Mouse (Mus musculus): ENCODE data around the gene Kcnd3.

Kcnd3 gene

DNA sequence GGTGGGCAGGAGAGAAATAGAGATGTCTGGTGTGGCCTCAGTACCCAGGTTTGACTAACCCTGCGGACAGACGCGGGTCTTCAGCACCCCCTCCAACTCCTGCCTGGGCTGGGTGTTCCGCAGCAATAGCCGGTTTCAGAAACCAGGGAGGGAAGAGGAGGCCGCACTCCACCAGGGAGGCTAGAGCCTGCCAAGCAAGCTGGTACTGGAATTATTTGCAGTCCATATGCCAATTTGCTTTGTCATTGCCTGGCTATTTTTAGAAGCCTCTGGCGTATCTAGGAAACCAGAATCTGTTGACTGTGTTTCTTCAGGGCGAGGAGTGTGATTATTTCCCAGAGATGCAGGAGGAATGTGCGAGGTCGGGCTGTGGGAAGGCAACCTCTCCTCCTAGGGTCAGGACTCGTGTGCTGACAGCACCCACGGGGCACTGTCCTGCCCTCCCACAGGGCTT is 69.1 kb downstream of the Kcnd3 start:
- DNase-seq (ENCODE audit: low read depth, low spot score): no peak

DNA sequence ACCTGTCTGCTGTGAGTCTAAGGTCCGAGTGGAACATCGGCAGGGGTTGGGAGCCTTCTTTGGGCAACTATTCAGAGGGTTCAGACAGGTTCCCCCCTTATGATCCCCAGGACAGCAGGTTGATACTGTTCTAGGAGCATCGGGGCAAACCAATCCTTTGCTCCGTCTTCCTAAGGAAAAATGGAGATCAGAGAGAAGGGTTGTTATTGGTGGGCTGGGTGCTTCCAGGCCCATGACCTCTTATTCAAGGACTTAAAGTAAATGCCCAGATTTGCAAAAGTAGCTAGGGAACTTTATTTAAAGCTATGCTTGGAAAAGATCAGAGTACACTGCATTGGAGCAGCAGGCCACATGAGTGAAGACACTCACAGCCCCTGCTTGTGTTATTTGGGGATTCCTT is 69.5 kb downstream of the Kcnd3 start:
- DNase-seq (ENCODE audit: low read depth, low spot score): no peak

DNA sequence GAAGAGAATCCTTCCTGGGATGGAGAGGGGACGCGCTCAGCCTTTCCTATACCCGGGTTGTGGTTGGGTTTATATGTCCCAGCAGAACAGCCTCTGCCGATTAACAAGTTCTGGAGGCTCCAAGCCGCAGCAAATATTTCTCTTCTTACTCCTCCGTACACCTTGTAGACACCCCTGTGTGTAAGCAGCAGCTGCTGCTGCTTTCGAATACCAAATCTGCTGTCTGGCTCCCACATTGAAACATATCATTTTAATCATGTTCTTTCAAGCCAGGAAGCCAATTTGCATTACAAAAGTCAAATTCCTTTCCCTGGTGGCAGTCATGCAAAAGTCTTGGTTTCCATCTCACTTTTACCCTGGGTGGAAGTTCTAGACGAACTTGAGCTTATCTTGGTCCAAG is 76.7 kb downstream of the Kcnd3 start:
- no peak for DNase-seq (ENCODE audit: low read depth, low spot score)

DNA sequence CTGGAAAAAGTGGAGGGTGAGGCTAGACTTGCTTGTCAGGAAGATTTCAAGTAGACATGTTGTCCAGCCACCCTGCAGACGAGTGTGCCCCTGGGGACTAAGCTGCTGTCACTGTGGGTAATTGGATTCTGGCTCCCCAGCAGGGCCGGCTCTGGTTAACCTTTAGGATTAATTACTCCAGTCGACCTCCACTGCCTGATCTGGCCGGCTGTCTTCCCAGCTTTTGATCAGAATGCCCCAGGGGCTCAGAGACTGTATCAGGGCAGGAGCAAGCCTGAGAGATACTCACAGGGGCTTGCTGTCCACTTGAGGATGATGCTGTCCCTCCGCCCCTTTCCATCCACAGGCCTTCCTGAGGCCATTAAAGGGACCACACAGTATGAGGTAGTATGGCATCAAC is 77.6 kb downstream of the Kcnd3 start:
- no peak for DNase-seq (ENCODE audit: low read depth, low spot score)

DNA sequence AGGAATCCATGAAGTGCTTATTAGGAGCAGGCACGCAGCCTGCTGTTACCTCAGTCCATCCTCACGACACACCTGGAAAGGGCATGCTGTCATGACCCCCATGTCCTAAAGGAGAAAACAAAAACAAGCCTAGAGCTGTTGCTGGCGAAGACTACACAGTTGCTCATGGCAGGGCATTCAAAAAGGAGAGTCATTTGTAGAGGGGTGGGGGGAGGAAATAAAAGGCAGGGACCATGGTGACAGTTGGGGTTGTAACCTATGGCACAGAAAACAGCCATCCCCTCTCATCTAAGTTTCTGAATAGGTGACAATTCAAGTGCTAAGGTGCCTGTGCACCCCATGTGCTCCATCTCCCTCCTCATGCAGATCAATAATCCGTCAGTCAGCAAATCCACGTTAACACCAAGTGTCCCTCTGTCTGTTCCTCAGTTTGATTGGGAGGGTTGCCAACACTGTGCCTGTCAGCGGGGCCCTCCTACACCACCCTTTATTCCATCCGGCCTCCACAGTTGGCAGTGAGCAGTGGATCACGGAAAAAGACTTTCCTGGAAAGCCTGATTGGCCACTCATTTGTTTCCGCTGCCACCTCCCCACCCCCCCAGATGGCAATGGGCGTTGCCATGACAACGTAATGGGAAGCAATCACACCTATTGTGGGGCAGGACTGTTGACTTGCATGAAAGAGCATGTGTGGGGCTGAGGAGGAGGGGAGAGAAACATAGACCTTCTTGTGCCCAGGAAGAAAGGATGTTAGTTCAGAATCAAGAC is 78.4 kb downstream of the Kcnd3 start:
- no peak for DNase-seq (ENCODE audit: low read depth, low spot score)

DNA sequence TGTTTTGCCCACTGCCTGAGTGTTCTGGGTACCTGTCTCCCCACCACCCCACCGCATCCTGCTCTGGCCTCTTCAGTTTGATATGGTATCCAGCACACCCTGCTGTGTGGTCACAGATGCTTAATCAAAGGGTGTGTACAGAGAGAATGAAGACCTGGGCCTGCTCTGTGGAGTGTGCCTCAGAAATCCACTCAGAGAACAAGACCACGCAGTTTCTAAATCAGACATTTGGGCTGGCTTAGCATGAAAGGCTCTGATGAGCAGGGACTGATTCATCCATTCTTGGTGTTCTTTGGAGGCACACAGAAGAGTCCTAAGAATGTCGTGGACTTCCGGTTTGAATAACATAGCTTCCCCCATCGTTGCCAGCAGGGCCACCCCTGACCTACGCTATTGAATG is 86.3 kb downstream of the Kcnd3 start:
- DNase-seq (ENCODE audit: low read depth, low spot score): no peak

DNA sequence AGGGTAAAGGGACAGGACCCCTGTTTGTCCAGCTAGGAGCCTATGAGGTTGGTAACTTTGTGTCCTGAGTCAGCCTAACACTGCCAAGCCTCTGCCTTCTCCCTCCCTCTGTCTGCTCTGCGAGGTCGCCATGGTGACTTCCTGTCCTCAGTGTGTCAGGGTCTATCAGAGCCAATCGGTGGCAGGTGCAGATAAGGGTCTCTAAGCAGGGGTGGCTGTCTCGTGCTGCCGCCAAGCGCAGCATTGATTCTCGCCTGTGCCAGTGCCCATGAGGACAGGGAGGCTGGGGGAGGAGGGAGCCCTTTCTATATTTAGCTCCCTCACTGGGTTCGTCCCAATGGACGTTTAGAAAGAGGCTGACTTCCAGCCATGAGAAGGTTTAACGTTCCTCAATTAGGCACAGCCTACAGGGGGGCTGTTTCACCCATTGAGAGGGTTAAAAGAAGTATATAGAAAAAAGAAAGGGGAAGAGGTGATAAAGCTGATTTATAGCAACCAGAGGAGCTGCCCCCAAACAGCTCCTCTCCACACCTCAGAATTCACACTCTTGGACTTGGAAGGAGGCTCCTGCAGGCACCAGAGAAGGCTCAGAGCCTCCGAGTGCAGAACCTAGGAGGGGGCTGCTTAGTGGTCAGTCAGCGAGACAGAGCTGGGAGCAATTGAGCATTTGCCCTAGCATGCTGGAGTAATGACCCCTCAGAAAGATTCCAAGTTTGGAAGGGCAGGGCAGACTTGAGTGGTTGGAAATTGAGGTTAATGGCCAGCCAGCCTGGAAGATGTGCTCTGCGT is 86.9 kb downstream of the Kcnd3 start:
- no peak for DNase-seq (ENCODE audit: low read depth, low spot score)

DNA sequence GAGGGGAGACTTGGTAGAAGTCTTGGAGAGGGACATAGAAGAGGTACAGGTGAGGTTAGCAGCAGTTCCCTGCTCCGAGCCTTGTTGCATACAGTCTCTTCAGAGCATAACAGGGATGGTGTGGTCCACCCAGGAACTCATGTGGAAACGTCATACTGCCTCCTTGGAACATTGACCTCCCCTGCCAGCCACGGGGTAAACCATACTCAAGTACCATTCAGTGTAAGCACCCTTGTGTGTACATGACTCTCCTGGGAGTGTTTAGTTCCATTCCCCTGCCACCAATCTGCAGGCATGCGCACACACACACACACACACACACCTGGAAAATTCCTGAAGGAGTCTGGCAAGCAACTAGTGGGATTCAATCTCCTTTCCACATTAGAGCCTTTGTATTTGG is 90.6 kb downstream of the Kcnd3 start:
- DNase-seq (ENCODE audit: low read depth, low spot score): no peak

DNA sequence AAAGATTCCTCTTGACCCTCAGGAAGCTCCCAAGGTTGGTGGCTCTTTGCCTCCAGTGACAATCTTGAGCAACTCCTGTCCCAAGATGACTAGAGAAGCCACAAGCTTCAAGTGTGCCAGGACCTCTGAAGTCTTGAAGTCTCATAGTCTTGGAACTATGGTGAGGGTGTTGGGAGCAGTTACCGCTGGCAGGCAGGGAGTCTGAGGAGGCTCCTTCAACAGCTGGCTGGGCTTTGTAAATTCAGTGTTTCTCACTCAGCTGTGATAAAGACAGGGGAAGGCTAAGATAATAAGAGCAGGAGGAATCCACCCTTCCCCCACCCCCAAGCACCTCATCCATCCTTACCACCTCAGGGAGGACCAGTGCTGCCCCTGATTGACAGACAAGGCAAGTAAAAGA is 92.0 kb downstream of the Kcnd3 start:
- no peak for DNase-seq (ENCODE audit: low read depth, low spot score)

DNA sequence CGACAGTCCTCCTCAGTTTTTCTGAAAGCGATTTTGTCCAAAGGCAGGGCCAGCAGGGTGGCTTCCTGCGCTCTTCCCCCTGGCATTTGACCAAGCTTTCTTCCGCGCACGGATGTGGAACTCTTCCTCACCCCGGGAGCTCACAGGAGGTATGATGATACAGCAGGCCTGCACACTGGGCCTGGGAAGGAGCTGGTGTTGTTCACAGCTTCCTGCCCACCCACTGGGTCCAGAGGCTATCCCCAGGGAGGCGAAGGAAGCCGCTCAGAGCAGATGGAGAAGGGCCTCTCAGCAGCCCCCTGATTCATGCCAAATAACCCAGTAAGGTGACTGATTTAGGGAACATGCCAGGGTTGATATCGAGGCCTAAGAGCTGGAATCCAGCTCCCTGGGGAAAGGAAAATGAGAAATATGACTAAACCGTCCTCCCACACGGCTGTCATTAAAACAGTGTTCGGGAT is 94.5 kb downstream of the Kcnd3 start:
- no peak for DNase-seq (ENCODE audit: low read depth, low spot score)

DNA sequence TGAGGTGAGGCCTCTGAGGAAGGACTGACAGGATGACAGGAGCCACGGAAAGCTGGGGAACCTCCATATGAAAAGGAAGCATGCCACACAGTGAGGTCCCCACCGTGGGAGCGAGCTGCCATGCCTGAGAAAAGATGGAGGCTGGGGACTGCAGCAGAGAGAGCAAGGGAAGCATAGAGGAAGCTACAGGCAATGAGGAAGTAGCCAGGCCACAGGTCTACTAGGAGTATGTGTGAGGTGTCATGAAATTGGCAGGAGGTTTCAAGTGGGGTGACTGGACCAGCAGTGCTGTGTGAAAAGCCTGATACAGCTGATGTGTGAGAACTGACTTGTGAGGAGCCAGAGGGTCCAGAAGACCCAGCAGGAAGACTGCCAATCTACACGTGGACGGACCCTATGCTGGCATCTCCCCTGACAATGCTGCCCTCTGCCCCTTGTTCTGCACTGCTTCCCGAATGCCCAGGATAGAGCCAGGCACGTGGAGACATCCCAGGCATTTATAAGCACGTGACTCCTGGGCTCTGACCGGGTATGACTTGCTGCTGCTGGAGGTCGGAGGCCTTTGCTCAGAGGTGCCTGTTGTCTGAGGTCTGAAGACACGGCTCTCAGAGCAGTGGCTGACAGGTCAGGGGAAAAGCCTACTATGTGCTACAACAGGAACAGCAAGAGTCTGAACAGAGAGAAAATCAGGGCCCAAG is 96.1 kb downstream of the Kcnd3 start:
- DNase-seq (ENCODE audit: low read depth, low spot score): no peak

DNA sequence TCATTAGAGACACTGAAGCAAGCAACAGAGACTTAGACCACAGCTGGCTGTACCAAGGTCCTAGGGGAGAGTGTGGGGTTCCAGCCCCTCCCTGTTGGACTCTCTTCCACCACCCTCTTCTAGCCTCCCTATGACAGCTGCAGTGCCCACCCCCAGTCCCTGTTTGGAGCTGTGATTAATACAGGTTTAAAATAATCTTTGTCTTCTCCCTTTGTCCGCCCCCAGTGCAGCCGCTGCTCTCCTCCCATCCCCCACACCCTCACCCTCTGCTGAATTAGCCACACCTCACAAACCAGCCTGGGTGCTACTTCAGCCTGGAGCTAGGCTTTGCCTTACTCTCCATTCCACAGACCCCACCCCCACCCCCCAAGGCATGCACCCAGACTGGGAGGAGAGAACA is 107.3 kb downstream of the Kcnd3 start:
- no peak for DNase-seq (ENCODE audit: low read depth, low spot score)

DNA sequence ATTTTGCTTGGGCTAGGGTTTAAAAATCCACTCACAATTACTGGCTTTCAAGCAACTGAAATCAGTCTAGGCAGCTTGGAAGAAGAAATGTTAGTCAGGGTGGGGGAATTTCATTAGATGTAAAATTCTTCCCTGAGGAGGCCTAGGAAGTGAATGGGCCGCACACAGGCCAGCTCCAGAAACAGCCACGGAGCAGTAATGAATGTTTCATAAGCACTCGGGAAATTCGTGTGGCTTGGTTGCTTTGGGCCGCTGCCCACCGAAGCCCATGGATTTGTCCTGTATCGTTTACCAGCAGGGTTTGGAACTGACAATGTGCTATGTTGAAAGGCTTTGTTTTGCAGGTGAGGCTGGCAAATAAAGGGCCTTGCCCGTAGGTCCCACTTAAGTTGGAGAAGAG is 114.8 kb downstream of the Kcnd3 start:
- no peak for DNase-seq (ENCODE audit: low read depth, low spot score)

DNA sequence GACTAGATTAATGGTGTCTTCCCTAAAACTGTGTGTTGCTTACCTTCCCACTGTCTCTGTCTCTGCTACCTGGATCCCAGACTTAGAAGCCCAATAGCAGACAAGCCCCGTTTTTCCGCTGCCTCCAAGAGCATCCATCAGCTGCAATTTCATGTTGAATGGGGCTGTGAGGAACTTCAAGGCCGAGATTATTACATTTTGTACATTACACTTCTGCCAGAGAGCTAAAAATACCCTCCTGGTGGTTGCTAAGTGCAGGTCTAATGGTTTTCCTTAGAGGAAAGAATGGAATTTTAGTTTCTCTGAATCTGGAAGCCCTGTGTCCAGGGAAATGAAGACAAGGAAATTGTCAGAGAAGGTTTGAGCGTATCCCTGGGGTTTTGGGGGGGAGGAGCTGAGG is 115.3 kb downstream of the Kcnd3 start:
- no peak for DNase-seq (ENCODE audit: low read depth, low spot score)

DNA sequence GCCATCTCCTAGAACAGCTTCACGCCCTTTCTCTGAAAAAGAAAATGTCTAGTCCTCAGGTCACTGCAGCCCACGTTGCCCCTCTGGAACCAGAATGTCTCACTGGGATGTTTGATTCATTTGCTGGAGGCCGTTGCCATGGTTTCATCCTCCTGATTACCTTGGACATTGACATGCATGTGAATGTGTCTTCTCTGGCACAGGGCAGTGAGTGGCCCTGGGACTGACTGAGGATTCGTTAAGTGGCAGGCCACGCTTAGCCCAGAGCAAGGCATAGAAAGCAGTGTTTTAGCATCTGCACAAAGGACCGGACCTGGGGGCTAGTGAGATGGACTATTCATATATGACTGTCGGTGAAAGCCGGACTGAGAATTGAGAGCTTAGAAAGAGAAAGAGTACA is 116.3 kb downstream of the Kcnd3 start:
- DNase-seq (ENCODE audit: low read depth, low spot score): no peak

DNA sequence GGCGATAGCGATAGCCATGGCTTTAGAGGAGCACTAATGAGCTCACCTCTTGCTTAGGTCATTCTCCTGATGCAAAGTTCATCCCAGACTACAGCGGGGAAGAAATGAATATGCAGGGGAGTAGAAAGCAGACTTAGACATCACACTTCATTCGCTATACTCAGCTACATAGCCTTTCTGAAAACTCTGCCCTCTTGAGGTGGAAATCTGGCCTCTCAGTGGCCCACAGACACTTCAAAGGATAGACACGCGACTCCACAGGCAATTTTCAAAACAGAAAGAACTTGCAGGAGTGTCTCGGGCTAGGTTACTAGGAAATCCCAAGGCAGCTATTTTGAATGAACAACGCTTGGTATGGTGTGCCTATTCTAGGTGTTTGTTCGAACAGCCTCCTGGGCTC is 116.7 kb downstream of the Kcnd3 start:
- no peak for DNase-seq (ENCODE audit: low read depth, low spot score)

DNA sequence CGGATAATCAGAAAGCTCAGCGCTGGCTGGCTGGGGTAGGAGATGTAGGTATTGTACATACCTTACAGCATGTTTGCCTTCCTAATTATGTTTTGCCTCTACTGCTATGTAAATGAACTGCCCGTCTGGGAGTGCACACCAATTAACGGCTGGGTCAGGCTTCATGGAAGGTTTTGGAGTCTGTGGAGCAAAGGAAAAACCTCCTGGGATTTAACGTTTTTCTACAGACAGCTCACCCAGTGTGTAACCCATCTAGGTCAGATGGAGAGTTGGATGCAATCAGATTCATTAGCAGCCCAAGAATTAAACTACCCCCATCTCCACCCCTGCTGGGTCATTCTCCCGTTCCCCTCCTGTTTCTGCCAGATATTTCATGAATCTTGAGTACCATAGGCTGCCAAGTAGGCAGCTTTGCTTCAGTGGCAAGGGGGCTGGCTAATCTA is 117.2 kb downstream of the Kcnd3 start:
- no peak for DNase-seq (ENCODE audit: low read depth, low spot score)

DNA sequence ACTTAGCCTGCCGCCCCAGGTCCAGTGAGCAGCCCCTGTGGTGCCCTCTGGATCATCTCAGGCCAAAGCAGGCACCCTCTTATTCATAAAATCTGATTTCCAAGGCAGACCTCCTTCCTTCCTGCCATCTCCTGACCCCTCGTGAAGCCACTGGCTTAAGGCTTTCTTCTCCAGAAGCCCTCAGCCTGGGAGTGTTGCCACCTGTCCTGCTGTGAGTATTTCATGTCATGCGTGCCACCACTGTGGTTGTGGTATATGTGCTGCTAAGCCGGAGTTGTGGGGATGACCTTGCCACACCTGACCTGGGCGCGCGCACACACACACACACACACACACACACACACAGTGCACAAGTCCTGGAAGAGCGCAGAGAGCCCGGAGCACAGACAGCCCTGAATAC is 117.8 kb downstream of the Kcnd3 start:
- no peak for DNase-seq (ENCODE audit: low read depth, low spot score)

DNA sequence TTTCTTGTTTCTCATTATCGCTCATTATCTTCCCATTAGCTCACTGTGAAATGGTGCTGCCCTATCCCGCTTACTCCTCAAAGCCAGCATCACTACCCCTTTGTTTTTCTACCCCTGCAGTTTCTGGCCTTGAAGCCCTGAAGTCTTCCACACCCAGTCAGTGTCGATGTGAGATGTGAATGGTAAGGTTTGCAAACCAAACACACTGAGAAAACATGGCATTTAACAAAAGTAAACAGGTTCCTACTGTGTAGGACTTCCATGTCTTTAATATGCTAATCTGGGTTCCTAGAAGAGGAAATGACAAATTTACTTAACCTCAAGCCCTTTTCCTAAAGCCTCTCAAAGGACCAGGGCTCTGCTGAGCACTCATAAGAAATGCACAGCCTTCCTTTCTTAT is 118.7 kb downstream of the Kcnd3 start:
- no peak for DNase-seq (ENCODE audit: low read depth, low spot score)

DNA sequence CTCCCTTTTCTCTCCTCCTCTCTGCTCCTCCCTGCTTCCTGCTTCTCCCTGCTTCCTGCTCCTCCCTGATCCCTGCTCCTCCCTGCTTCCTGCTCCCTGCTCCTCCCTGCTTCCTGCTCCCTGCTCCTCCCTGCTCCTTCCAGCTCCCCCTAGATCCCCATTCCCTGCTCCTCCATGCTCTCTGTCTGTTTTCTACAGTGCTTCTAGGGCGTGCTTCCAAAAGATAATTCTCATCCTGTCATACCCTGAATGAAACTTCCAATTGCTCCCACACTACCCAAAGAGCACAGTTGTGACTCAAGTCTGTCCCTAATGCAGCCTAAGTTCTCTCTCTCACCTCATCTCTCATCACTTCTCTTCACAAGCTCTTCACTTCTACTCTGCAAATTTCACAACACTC is 119.8 kb downstream of the Kcnd3 start:
- no peak for DNase-seq (ENCODE audit: low read depth, low spot score)

DNA sequence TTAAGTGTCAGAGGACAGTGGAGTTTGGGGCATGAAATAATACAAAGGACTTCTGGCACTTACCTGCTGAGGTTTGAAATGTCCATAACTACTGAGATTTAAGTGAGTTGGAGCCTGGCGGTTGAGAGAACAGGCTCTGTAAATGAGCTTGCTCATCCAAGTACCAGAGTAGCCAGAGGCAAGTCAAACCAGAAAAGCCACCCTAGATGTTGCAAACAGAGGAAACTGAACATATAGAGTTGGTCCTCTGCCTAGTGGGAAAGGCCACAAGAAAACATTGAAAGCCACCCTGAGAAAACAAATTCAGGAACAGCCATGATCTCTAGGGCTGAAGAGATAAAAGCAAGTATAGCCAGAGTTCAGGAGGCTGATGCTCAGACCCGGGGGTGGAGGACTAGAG is 121.0 kb downstream of the Kcnd3 start:
- DNase-seq (ENCODE audit: low read depth, low spot score): no peak

DNA sequence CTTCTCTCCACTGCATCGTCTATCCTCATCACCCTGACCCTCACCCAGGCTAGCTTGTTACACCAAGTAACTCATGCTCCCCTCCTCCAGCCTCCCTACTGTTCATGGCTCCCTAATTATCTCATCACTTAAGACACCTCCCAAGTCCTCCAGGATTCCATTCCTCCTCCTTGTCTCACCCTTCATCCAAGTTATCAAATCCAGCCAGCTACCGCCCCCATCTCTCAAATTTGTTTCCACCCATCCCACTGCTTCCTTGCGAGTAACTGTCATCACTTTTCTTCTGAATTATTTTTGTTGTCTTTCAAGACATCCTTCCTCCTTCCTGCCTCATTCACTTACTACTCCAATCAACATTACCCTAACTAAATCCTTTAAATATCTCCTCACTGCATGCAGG is 126.2 kb downstream of the Kcnd3 start:
- no peak for DNase-seq (ENCODE audit: low read depth, low spot score)
